Mouse (Mus musculus) bone marrow macrophage, adult 2 months (primary cell): Measurements from ENCODE around the gene Brd3. TPM values are rescaled to one million over a fixed set of nuclear protein-coding genes. Genes with fewer than 3 reads are reported as not detected.

ENCODE experiments used
- H3K27ac ChIP-seq: 2 replicates; pipeline ENCODE4 v1.5.1; 2012; ENCODE audit warnings: low read depth, low read length; ENCODE audit not compliant: insufficient read depth
- H3K4me1 ChIP-seq: 2 replicates; pipeline ENCODE4 v1.6.1; 2012; ENCODE audit warnings: low read length; ENCODE audit not compliant: control insufficient read depth, insufficient read depth
- H3K4me3 ChIP-seq: 2 replicates; pipeline ENCODE4 v1.5.1; 2012; ENCODE audit warnings: mild to moderate bottlenecking, low read length, moderate library complexity; ENCODE audit not compliant: insufficient read depth
- CTCF ChIP-seq: IDR thresholded peaks from 2 replicates; pipeline ENCODE4 v1.5.1; 2012; ENCODE audit warnings: low read depth, mild to moderate bottlenecking, low read length, moderate library complexity
- POLR2A ChIP-seq: IDR thresholded peaks from 2 replicates; pipeline ENCODE4 v1.6.1; 2012; ENCODE audit warnings: mild to moderate bottlenecking, low read depth, low read length, borderline replicate concordance
- polyA plus RNA-seq: library from polyadenylated mRNA; stranded (reverse); fragments of >200 nt; gene quantifications from 2 replicates; pipeline ENCODE4 v1.2.4, GENCODE M21; 2012; ENCODE audit not compliant: missing spikeins, insufficient read depth, insufficient read length

Brd3 gene
- polyA plus RNA-seq, 1 experiment, result 29.1 TPM

DNA sequence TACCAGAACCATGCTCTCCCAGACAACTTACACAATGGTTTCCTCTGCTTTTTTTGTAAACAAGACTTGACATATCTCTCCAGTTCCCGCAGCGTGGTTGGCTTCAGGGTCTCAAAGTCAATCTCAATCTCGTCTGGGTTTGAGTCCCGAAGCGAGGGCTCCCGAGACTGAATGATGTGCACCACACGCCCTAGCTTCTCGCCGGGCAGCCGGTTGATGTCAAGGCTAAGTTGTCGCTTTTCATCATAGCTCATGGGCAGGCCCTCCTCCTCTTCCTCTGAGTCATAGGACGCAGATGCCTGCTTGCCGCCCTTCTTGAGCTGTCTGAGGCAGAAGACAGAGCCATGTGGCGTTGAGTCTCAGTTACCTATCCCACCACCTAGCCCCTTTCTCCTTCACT lies 57.2 kb downstream of the Brd3 start:
- no peak overlapping the region for H3K4me3 ChIP-seq
- H3K27ac ChIP-seq, result no peak overlapping the region
- H3K4me1 ChIP-seq, result no peaks in the 10 kb centered on the region
- no peak for TF ChIP-seq CTCF
- TF ChIP-seq POLR2A, result no peak

DNA sequence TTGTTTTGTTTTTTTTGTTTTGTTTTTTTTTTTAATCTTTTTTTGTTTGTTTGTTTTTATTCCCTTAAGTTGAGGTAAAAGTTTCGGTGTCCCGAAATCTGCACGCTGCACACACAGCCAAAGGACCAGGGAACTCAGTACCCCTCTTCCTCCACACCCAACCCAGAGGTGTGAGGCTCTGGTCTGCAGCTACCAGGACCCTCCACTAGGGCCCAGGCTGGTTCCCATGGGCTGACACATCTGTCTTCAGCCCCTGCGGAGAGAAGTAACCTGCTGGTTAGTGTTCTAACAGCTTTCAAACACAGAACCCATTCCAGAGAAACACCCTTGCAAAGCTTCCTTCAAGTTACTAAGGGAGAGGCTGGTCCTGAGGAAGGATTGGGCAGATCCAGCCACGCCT lies 59.7 kb downstream of the Brd3 start:
- no peak overlapping the region for H3K4me3 ChIP-seq
- no peak overlapping the region for H3K27ac ChIP-seq
- TF ChIP-seq CTCF, result no peak
- no peak for TF ChIP-seq POLR2A
- H3K4me1 ChIP-seq, result no peaks in the 10 kb centered on the region

DNA sequence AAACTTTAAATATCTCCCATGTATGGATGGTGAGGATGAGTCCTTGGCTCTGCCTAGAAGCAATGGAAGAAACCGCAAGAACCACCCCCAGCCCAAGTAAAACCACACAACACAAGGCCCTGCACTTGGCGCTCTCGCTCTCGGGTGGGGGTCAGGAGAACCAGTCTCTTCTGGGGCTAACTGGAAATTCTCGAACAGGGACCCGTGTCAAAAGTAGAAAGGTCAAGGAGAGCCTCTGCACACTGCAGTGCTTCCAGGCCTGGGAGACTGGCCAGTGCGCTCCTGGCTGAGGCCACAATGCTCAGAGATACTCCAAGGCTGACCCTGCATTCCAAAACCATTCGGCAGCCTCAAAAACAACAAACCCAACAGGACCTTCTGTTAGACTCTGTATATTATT lies 60.6 kb downstream of the Brd3 start:
- no peak overlapping the region for H3K27ac ChIP-seq
- H3K4me1 ChIP-seq, result peaks cover under 1% of the 10 kb centered on the region; the same call in 1 of the 2 replicates
- no peak for TF ChIP-seq POLR2A
- TF ChIP-seq CTCF, result no peak
- H3K4me3 ChIP-seq, result no peak overlapping the region

DNA sequence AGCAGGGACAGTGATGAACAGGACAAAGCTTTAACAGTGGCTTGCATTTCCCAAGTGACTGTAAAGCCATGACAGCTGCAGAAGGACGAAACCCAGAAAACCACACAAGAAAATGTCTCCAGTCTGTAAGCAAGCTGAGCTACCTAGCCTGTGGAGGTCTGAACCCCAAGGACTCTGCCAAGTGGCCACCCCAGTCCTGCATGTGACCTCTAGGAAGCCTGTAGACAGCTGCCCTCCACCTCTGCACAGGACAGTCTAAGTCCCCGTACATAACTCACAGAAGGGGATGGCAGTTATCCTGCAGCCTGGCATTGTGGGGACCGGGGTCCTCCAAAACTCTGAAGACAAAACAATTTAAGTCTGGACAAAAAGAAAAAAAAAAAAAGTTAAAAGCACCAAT lies 61.6 kb downstream of the Brd3 start:
- no peak overlapping the region for H3K27ac ChIP-seq
- no peak for TF ChIP-seq CTCF
- TF ChIP-seq POLR2A, result no peak
- no peak overlapping the region for H3K4me3 ChIP-seq
- H3K4me1 ChIP-seq, result peaks cover 2% of the 10 kb centered on the region; the same call in 1 of the 2 replicates

DNA sequence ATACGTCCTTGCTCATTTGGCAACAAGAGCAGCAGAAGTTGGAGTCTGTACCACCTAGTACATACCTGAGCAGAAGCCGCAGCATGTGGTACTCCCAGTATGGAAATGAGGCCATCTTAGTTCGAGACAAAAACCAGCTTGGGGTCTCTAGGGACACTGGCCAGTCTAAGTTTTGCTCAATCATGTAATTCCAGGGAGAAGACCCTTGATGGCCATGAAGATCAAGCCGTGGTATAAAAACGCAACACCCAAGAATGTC lies 64.1 kb downstream of the Brd3 start:
- TF ChIP-seq POLR2A (no peak), CTCF (no peak)
- no peak overlapping the region for H3K4me3 ChIP-seq
- peaks cover 7% of the 10 kb centered on the region for H3K4me1 ChIP-seq
- no peak overlapping the region for H3K27ac ChIP-seq

DNA sequence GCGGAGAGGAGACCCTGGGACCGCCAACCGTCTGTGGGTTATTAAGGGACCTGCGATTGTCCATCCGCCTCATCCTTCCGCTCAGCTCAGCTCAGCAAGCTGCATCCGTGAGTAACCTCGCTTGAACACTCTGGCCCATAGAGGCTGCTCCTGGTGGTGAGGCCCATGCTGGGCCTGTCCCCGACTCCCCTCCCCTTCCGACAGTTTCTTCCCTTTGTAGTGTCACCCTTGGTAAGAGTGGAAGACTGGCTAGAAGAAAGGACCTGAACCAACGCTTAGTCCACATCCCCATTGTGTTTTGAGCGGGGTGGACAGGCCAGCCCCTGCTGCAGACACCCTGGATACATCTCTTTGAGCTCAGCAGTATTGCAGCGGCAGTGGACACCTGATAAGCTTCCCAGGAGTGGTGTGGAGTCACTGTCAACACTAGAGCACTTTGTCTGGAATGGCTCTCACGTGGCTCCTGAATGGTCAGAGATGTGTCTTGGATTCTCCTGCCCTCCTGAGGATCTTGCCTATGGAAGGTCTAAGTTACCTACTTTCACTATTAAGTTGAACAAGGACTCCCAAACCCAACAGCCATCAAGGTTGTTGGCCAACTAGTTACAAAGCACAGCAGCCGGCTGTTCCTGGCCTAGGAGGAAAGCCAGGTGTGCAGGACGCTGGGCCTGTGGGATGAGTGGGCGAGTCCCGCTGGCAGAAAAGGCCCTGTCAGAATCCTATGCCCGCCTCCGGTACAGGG lies 64.6 kb downstream of the Brd3 start:
- 0 out of 2 replicates have a peak, but pooled peaks have one; percentile 9 for TF ChIP-seq CTCF
- no peak for TF ChIP-seq POLR2A
- peak overlapping the region; percentile 68 for H3K4me3 ChIP-seq
- H3K27ac ChIP-seq, result no peak overlapping the region
- H3K4me1 ChIP-seq, result peaks cover 10% of the 10 kb centered on the region

DNA sequence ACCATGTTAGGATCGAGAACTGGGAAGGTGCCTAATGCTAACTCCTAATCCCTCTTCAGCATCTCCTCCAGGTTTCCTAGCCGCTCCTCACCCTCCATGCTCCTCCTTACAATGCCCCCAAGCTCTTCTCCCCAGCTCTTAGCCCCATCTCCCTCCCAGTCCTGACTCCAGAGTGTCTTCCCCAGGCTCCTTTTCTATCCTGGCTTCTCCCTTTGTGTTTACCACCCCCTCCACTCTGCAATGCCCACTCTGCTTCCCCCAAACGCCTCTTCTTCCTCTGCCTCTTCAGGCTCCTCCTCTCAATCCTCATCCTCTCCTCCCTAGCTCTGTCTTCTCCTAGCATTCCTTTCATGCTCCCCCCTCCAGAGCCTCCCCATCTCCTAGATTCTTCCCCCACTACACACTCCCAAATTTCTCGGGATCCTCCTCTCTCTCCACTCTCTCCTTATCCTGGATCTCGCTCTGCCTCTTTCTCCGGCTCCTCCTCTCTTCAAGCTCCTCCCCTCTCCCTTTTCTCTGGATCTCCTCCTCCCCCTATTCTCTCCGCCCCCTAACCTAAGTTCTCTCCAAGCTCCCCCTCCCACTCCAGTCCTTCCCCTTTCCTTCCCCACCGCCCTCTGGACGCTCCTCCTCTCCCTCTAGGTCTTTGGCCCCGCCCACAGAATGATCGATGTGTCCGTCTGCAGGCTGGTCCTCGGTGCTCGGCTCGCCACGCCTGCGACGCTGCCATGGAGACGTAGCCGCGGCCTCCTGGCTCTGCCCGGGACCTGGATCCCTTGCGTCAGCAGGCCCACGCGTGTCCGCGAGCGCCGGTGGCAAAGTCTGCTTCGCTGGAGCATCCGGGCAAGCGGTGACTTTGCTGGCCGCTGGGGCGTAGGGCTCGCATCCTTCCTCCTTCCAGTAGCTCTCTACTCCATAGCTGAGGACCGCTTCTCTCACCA lies 65.4 kb downstream of the Brd3 start, which contains the start of gene Brd3os:
TSS of gene Brd3os (plus strand) at position 558 of the 941 bp plus-strand sequence.
- Histone ChIP-seq H3K4me3 (peak within 1 kb of the TSS; percentile 68), H3K4me1 (peaks cover 15% of the 10 kb centered on the region), H3K27ac (no peak within 1 kb of the TSS)
- TF ChIP-seq CTCF (no peak), POLR2A (no peak)

DNA sequence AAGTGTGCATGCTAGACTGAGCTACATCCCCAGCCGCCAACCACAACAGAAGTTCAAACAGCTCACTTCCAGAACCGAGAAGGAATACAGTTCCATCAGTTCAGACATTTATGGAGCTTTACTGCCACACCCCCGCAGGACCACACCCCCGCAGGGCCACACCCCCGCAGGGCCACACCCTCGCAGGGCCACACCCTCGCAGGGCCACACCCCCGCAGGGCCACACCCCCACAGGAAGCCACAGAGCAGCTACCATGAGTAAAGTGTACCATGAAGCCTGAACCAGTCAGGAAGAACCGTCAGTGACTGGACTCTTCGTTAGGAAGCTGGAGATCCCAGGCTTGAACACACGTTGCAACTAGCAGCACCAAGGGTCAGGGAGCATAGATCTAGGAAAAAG lies 69.2 kb downstream of the Brd3 start:
- Histone ChIP-seq H3K27ac (no peak overlapping the region), H3K4me1 (peaks cover 26% of the 10 kb centered on the region), H3K4me3 (no peak overlapping the region)
- TF ChIP-seq POLR2A (no peak), CTCF (no peak)

DNA sequence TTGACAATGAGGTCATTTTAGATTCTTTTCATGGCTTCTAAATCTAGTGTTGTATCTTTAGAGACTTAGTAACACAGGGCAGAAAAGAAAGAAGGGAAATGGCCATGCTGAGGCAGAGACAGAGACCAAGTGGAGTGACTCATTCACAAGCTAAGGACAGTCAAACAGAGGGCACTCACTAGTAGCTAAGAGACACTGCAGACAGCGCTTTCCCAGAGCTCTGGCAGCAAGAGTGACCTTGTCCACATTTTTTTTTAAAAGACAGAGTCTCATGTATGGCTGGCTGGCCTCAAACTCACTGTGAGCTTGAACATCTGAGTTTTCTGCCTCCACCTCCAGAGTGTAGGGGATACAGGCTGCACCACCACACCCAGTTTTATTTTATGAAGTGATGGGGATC lies 69.6 kb downstream of the Brd3 start:
- Histone ChIP-seq H3K4me1 (peaks cover 26% of the 10 kb centered on the region), H3K27ac (no peak overlapping the region), H3K4me3 (no peak overlapping the region)
- TF ChIP-seq CTCF, result no peak
- TF ChIP-seq POLR2A, result no peak

DNA sequence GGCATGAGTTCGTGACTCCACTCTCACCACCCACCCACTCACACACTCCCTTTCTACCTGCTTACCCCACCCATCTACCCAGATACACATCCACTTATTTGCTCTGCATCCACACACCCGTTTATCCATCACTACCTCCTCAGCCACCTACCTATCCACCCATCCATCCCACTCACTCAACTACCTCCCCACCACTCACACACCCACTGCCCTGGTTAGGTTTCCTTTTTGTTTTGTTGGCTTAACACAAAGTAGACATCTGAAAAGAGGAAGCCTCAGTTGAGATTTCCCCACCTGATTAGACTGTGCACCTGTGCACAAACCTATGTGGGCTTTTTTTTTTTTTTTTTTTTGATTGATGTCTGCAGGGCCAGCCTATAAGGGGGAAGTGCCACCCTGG lies 74.9 kb downstream of the Brd3 start:
- H3K4me1 ChIP-seq, result peaks cover 14% of the 10 kb centered on the region
- TF ChIP-seq CTCF (no peak), POLR2A (no peak)
- no peak overlapping the region for H3K27ac ChIP-seq
- H3K4me3 ChIP-seq, result no peak overlapping the region
